Mouse (Mus musculus) c-Kit-positive CD71-positive TER-119-negative erythroid progenitor cells, embryonic 14.5 days (primary cell): ENCODE measurements at regions not wholly inside any gene's neighbourhood (a gene's known extent, or its start where the extent isn't known, plus 50 kb on each side); places are given as distances from the start of the nearest gene placed in this dataset.

Source experiments
- DNase-seq: peaks from one replicate; pipeline ENCODE4 v3.0.0-alpha.2; 2013; ENCODE audit warnings: low read depth

DNA sequence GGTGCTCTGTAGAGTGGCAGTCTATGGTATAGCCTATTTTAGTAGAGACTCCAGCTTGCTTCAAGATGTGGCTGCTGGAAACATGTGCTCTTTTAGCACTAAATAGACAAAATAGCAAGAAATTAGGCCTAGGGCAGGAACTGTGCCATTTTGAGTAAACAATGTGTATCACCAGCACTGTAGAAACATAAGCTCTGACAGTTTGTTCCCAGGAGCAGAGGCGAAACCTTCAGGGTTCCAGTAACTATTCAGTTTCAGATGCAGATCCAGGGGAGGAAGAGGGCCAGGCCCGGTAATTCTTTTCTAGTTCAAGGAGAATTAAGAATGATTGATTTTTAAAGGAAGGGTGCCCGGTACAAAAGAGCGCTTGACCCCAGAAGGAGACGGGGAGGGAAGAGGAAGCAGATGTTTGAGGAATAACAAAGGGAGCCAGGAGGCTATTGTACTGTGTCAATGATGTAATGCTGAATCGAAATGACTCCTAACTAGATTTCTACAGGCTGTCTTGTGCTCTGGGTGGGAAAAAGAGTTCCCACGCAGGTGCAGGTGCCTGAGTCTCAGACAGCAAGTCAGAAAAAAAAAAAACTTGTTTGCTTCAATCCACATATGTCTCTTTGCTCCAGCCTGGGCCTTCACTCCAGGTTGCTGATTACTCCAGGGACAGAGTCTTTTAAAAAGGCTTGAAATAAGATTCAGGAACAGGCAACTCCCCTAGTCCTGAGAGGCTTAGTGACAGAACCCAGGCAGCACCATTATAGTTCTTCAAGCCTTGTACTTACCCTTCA, 57.4 kb upstream of the Tex13c2 start:
- DNase-seq = no peak
